Mouse (Mus musculus) ES-Bruce4 (cell line): ENCODE results near the gene Stfa3. TPM values are rescaled to one million over a fixed set of nuclear protein-coding genes. Genes with fewer than 3 reads are reported as not detected.
A peak's percentile ranks its signal among the peaks of the same experiment; 100 is the strongest.

Experiments
- H3K27ac ChIP-seq: 2 replicates; pipeline ENCODE4 v1.5.1; 2012; ENCODE audit warnings: low read length, inconsistent platforms; ENCODE audit not compliant: insufficient read depth
- H3K27me3 ChIP-seq: 2 replicates; pipeline ENCODE4 v1.6.1; 2012; ENCODE audit warnings: mild to moderate bottlenecking, low read length, inconsistent platforms; ENCODE audit not compliant: control insufficient read depth, poor library complexity, insufficient read depth, severe bottlenecking
- H3K36me3 ChIP-seq: 2 replicates; pipeline ENCODE4 v1.6.1; 2012; ENCODE audit warnings: inconsistent platforms, mild to moderate bottlenecking, low read length, moderate library complexity; ENCODE audit not compliant: control insufficient read depth, poor library complexity, insufficient read depth, severe bottlenecking
- H3K4me1 ChIP-seq: one replicate; pipeline ENCODE4 v1.8.1; 2011; ENCODE audit warnings: low read length; ENCODE audit not compliant: control insufficient read depth, insufficient read depth
- H3K4me3 ChIP-seq: 2 replicates; pipeline ENCODE4 v1.5.1; 2011; ENCODE audit warnings: low read depth, mild to moderate bottlenecking, low read length
- H3K9ac ChIP-seq: 2 replicates; pipeline ENCODE4 v1.6.1; 2012; ENCODE audit warnings: low read depth, mild to moderate bottlenecking, inconsistent platforms; ENCODE audit not compliant: poor library complexity, severe bottlenecking
- H3K9me3 ChIP-seq: replicated peaks from 2 replicates; pipeline ENCODE4 v1.6.1; 2012; ENCODE audit warnings: mild to moderate bottlenecking, low read length, inconsistent platforms; ENCODE audit not compliant: control insufficient read depth, poor library complexity, insufficient read depth, severe bottlenecking
- CTCF ChIP-seq: IDR thresholded peaks from one replicate; pipeline ENCODE4 v1.8.1; 2011; ENCODE audit warnings: low read depth, low read length
- EP300 ChIP-seq: IDR thresholded peaks from 2 replicates; pipeline ENCODE4 v1.6.1; 2011; ENCODE audit warnings: low read depth, low read length; ENCODE audit not compliant: insufficient read depth
- POLR2A ChIP-seq: IDR thresholded peaks from one replicate; pipeline ENCODE4 v1.8.1; 2011; ENCODE audit warnings: low read length; ENCODE audit not compliant: insufficient read depth
- polyA plus RNA-seq: library from polyadenylated mRNA; stranded (reverse); fragments of >200 nt; gene quantifications from 2 replicates; pipeline ENCODE4 v1.2.4, GENCODE M21; 2011; ENCODE audit warnings: low read depth; ENCODE audit not compliant: missing spikeins, insufficient read depth, insufficient read length

Gene Stfa3
- polyA plus RNA-seq, 1 experiment = not detected

DNA sequence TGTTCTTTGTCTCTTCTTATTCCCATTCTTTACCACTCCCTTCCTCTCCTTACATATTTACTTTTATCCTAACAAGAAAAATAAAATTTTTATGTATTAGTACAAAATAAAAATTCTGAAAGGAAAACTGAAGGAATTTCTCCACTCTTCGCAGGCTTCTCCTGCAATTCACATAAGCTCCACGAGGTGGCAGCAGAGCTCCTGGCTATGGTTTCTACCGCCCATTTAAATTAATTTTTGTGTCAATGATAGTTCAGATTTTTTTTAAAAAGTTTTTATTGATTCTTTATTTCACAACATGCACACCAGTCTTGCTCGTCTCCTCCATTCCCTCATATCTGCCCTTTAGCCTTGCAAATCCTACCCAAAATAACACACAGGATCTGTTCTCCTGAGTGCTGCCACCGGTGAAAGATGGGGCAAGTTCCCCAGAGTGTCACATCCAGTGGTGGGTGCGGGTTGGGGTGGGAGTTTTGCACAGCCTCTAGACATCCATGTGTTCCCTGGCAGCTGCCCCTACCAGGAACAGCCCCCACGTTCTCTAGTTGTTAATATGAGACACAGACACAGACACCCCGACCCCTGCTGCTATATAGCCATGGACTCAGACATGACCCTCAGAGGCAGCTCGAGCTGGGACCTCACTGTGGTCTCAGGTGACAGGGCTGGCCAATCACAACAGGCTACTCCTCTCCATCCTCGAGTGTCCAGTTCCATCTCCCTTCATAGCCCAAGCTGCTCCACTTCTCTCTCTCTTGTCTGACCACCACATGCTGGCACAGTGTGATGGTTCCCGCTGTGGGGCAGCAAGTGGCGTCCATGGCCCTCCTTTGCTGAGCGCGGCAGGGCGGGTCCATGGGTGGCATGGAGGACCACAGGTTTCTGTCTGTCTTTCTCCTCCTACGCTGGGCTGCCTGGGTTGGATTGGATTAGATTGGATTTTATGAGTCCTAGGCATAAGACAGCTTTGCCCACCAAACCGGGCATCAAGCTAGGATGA lies 18.3 kb upstream of the Stfa3 start:
- Histone ChIP-seq H3K4me1 (no peaks in the 10 kb centered on the region), H3K27me3 (no peaks in the 10 kb centered on the region), H3K9me3 (no peaks in the 10 kb centered on the region), H3K4me3 (peak overlapping the region; percentile 44), H3K36me3 (no peaks in the 10 kb centered on the region), H3K9ac (no peak overlapping the region), H3K27ac (no peak overlapping the region)
- TF ChIP-seq EP300 (no peak), CTCF (peak; percentile 55)

DNA sequence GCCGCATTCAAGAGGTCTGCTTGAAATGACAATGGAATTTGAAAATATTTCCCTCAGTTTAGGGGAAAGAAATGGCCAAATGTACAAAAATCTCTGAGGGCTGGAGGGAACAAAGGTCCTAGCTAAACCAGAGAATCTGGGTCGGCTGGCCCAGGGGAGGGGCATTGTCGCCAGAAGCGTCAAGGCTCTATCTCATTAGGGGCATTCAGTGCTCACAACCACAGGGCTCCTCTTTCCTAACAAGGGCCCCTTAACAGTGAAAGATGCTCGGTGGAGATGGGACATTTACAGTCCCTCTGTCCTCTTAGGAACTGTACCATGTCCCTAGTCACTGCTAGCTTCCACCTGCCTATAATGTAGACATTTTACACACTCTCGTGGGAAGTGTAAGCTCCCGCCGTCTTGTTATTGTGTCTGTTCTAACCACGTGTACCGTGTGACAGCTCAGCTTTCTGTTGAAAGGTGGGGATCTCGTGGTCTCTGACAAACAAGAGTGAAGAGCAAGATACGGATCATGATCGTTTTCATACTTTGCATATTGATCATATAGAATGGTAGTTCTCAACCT lies 16.0 kb upstream of the Stfa3 start:
- Histone ChIP-seq H3K9me3 (no peaks in the 10 kb centered on the region), H3K4me3 (no peak overlapping the region), H3K27me3 (no peaks in the 10 kb centered on the region), H3K9ac (no peak overlapping the region), H3K4me1 (no peaks in the 10 kb centered on the region), H3K36me3 (no peaks in the 10 kb centered on the region), H3K27ac (no peak overlapping the region)
- no peak for TF ChIP-seq POLR2A
- TF ChIP-seq CTCF = no peak
- no peak for TF ChIP-seq EP300

DNA sequence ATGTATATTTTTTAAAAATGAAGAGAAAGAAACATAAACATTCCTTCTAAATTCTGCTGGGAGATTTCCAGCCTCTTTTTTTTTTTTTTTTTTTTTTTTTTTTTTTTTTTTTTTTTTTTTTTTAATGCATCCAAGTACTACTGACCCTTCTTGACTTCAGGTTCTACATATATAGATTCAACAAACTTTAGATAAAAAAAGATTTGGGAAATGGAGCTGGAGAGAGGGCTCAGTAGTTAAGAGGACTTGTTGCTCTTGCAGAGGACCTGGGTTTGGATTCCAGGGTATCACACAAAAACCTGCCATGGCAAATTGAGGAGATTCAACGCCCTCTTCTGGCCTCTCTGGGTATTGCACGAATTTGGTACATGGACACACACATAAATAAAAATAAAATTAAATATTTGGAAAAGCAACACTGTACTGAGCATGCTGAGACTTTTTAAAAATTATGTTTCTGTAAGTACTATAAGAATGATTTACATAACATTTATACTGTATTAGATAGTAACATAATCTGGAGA lies 14.8 kb upstream of the Stfa3 start:
- no peaks in the 10 kb centered on the region for H3K9me3 ChIP-seq
- no peaks in the 10 kb centered on the region for H3K4me1 ChIP-seq
- no peak overlapping the region for H3K27ac ChIP-seq
- no peak overlapping the region for H3K4me3 ChIP-seq
- no peaks in the 10 kb centered on the region for H3K27me3 ChIP-seq
- H3K36me3 ChIP-seq = no peaks in the 10 kb centered on the region
- TF ChIP-seq CTCF = peak; percentile 23
- no peak for TF ChIP-seq POLR2A
- no peak for TF ChIP-seq EP300
- no peak overlapping the region for H3K9ac ChIP-seq

DNA sequence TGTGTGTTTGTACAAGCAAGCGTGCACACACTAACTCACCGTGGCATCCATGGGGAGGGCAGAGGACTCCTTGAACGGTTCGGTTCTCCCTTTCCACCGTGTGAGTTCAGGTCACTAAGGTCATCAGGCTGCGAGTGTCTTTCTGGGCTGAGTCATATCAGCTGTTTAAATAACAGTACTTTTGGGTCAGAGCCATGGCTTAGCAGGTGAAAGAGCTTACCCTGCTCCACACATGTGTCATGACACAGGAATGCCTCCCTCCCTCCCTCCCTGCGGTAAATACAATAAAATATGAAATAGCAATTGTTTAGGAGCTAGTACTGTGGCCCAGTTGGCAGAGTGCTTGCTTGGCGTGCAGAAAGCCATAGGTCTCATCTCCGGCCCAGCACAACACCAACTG lies 14.2 kb upstream of the Stfa3 start:
- Histone ChIP-seq H3K4me1 (no peaks in the 10 kb centered on the region), H3K27me3 (no peaks in the 10 kb centered on the region), H3K27ac (no peak overlapping the region), H3K4me3 (no peak overlapping the region), H3K36me3 (no peaks in the 10 kb centered on the region), H3K9ac (no peak overlapping the region), H3K9me3 (no peaks in the 10 kb centered on the region)
- TF ChIP-seq POLR2A (no peak), CTCF (no peak), EP300 (no peak)

DNA sequence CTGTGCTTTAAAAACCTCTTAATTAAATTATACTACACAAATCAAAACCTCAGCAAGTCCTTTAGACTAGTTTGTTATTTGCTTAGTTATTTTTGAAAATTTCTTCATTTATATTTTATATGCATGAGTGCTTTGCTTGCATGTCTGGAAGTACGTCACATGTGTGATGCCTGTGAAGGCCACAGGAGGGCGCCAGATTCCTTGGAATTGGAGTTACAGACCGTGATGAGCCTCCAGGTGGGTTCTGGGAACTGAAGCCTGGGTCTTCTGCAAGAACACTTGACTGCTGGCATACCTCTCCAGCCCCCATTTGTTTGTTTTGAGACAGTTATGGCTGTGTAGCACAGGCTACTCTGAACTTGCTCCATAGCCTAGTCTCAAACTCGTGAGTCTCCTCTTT lies 13.7 kb upstream of the Stfa3 start:
- TF ChIP-seq POLR2A (no peak), CTCF (peak; percentile 73), EP300 (no peak)
- H3K4me1 ChIP-seq = no peaks in the 10 kb centered on the region
- no peaks in the 10 kb centered on the region for H3K27me3 ChIP-seq
- H3K4me3 ChIP-seq = no peak overlapping the region
- H3K9me3 ChIP-seq = no peaks in the 10 kb centered on the region
- H3K27ac ChIP-seq = no peak overlapping the region
- no peak overlapping the region for H3K9ac ChIP-seq
- H3K36me3 ChIP-seq = no peaks in the 10 kb centered on the region

DNA sequence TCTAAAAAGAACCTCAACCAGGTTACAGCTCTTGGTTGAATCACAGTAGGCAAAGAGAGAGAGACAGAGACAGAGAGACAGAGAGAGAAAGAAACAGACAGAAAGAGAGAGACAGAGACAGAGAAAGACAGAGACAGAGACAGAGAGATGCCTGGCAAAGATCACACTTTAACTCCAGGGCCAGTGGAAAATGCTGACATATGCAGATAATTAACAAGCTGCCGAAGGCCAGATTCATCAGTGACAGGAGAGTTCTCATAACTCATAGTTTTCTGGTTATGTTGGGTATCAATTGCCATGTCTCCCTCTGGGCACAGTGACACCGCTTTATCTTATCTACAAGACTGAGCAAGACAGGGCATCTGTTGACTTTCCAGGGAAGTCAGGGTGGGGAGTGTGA lies 12.7 kb upstream of the Stfa3 start:
- Histone ChIP-seq H3K4me1 (no peaks in the 10 kb centered on the region), H3K36me3 (no peaks in the 10 kb centered on the region), H3K27ac (no peak overlapping the region), H3K9me3 (no peaks in the 10 kb centered on the region), H3K27me3 (no peaks in the 10 kb centered on the region), H3K9ac (no peak overlapping the region), H3K4me3 (no peak overlapping the region)
- TF ChIP-seq CTCF (no peak), POLR2A (no peak), EP300 (no peak)
